Mouse (Mus musculus) ovary, adult 10 weeks (tissue): ENCODE data around the gene Prpf3. TPM values are rescaled to one million over a fixed set of nuclear protein-coding genes. Genes with fewer than 3 reads are reported as not detected.

ENCODE experiments used
- polyA plus RNA-seq: library from polyadenylated mRNA; stranded (reverse); fragments of 350-450 nt; fragmentation: Illumina TruSeq; extraction: RNeasy Lipid Tissue Mini Kit (QIAGEN cat#74804); gene quantifications from one replicate; pipeline ENCODE4 v1.2.3, GENCODE M21; 2014

Gene Prpf3
- polyA plus RNA-seq, result 31.2 TPM

DNA sequence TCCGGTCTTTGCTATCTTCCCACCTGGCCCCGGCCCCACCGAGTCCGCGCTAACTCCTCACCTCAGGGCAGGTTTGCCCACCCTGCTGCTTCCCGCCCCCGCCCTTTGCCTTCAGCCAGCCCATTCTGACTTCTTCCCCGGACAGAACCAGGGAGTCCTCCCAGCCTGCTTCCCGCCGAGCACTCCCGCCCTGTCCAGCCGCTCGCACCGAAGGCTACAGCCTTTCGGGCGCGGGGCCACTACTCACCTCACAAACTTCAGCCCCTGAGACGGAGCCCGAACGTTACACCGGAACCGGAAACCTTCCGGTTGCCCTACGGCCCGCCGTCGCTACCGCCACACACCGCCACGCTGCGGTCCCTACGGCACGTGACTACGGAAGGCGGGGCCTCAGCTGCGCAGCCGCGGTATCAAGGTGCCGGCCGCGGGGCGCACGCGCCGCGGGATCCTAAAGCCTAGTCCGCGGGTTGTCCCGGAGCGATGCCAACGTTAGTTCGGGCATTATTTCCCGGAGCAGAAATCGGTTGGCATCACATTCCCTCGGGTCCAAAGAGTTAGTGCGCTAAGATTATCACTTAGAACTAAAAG lies at the start of gene Prpf3:
Gene Prpf3, minus strand, starts transcription at position 384 of the 588 bp plus-strand sequence.

DNA sequence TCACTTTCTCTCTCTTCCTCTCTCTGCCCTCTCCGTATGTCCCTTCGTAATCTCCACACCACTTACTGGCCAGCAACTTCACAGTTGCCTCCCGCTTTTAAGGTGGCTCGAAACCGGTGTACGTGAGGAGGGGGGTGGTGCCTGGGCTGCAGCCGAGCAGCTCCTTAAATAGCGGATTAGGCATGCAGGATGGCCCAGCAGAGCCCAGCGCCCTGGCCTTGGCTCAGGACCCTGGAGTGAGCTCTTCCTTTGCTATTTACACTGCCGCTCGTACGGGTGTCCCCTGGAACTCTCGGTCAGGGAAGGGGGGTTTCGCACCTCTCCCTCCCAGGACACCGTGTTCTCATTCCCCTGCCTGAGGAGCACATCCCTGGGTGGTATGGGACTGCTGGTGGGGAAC lies 48.9 kb upstream of the Prpf3 start, which contains the start of gene Car14:
Gene Car14, minus strand, starts transcription at position 124 of the 400 bp plus-strand sequence.

DNA sequence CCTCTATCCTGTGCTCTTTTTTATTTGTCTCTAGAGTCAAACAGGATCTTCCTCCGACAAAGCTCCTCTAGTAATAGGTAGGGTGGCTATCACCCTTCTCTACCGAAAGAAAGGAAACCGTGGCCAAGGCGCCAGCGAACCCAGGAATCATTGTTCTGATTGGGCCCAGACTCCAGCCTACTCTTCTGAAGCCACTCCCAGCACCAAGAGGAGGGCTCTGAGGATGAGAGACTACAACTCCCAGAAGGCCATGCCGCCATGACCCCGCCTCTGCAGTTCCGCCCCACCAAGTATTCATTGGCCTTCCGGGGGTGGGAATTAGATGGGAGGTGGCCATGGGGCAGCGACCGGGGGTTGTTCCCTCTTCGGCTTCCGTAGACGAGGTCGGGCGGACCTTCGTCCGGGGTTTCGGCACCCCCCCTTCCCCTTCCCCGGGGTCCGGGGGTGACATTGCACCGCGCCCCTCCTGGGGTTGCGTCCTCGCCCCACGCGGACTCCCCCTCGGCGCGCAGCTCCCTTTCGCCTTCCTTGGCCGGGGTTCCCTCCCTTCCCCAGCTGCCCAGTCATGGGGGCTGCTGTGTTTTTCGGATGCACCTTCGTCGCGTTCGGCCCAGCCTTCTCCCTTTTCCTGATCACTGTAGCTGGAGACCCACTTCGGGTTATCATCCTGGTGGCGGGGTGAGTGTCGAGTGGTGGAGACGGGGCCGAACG lies 38.1 kb upstream of the Prpf3 start, which contains the start of gene Aph1a:
Gene Aph1a, plus strand, starts transcription at position 364 of the 711 bp plus-strand sequence.

DNA sequence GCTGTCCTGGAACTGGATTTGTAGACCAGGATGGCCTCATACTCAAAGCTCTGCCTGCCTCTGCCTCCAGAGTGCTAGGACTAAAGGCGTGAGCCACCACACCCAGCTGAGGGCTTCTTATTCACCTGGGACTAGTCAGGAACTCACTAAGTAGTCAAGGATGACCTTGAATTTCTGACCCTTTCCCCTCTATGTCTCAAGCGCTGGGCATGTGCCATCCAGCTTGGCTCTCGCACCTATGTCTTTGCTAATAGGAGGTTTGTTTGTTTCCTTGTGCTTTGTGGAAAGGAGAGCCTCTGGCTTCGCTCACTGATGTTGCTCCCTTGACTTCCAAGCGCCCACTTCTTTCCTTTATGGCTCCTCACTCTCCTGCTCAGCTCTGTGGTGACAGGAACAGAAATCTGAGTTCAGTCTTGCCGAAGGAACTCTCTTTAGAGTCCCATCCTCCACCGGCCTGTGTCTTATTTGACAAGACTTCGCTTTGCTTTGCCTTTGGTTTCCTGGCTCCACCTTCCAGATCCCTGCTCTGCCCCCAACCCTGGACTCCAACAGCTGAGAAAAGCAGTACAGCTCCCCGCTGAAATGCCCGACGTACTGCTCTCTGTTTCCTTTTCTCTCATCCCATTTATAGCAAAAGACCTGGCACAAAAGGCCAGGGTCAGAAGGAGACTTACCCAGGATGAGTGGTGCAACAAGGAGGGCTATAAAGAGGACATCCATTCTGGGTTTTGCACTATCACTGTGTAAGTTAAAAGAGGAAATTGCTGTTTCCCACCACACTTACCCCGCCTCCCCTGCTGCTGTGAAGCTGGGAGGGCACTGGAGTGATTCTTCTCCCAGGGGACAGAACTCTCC lies 35.8 kb upstream of the Prpf3 start, which contains the start of gene BC028528:
Gene BC028528, minus strand, starts transcription at position 795 of the 855 bp plus-strand sequence.

DNA sequence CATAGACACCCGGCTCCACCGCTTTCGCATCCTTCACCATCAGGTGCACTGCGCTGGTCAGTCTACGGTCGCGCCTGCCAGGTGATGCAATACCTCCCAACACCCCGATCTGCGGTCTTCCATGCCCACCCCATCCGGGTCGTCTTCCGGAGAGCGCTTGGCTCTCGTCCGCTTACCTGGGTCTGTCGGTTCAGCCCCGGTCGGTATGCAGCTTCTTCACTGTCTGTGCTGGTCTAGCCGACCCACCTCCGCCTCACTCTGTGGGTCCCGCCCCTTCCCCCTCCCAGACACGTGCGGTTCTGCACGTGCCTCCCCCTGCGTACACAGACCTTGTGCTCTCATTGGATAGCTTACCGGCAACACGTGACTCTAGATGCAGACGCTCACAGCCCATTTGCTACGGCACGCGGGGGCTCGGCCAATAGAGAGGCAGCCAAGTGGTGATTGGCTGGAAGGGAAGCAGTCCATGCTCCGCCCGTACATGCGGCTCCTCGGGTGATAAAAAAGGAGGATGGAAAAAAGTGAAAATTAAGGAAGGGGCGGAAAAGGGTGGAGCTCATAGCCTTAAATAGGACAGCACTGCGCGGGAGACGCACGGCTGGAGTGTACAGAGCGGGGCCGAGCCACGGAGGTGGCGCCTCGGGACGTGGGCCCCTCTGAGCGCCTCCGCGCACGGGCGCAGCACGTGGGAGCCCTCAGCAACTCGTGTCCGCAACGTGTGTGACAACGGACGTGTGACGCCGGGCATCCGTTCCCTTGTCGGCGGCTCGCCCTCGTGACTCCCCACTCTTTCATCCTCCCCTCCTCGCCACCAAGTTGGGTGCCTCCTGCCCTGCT lies 26.5 kb upstream of the Prpf3 start, which contains the start of gene Ciart:
Gene Ciart, minus strand, starts transcription at position 273 of the 837 bp plus-strand sequence.

DNA sequence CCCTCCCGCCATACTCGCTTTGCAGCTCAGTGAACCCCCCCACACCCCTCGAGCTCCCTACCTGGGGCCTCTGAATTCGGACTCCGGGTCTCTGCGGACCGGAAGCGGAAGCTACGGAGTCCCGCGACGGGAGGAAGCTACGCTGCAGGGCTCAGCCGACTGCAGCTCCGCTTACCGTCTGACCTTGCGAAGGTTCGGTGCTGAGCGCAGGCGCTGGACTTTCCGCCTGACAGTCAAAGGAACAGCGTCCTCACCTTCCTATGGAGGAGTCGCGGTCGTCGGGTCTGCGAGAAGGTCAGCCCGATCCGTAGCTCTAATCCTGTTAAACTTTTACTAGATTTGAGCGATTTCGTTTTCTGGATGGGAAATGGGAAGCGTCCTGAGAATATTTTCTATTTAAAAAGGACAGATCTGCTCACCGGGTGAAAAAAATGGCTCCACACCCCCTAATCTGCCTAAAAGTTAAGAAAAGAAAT lies 15.7 kb upstream of the Prpf3 start, which contains the start of gene Mrps21:
Gene Mrps21, minus strand, starts transcription at position 128 of the 476 bp plus-strand sequence.

DNA sequence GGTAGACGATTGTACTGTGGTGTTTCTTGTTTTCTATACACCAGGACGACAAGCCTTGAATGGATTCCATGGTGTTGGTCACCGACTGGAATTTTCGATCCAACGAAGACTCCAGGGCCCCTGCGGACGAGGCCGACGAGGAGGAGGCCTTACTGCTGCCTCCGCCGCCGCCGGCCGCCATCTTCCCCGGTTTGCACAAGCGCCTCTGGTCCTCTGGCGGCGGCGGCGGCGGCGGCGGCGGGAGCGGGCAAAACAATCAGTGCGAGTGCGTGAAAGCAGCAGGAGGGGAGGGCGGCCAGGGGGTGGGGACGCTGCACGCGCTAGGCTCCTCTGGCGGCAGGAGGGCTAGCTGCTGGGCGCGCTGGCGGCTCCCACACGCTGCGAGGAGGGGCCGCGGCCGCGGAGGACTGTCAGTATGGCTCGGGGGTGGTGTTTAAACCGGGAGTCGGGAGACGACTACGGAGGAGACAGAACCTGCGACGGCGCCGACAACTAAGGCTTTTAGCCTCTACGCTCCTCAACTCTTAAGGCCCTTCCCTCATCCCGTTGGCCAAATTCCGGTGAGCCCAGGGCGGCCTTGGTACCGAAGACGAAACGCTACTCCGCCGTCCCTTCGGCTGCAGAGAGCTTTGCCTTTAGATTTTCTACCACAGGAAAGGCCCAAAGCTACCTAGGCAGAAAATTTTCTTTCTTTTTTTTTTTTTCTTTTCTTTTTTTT lies 37.0 kb downstream of the Prpf3 start, which contains the start of gene Rprd2:
Gene Rprd2, minus strand, starts transcription at position 293 of the 718 bp plus-strand sequence.

Other genes starting within 250 kb of the Prpf3 start
- 38.7 TPM for gene Ensa, start 230.9 kb downstream of the Prpf3 start, polyA plus RNA-seq
- gene Mcl1, start 197.1 kb downstream of the Prpf3 start, polyA plus RNA-seq, result 288 TPM
- gene Adamtsl4, start 168.0 kb downstream of the Prpf3 start, polyA plus RNA-seq, result 0.51 TPM
- gene Ecm1, start 116.3 kb downstream of the Prpf3 start, polyA plus RNA-seq, result 5.2 TPM
- 10.5 TPM for gene Tars2, start 95.7 kb downstream of the Prpf3 start, polyA plus RNA-seq
- 90.5 TPM for gene Rprd2, start 37.0 kb downstream of the Prpf3 start, polyA plus RNA-seq
- gene Mrps21, start 15.6 kb upstream of the Prpf3 start, polyA plus RNA-seq, result 10.7 TPM
- 2.7 TPM for gene Ciart, start 26.4 kb upstream of the Prpf3 start, polyA plus RNA-seq
- 70.0 TPM for gene BC028528, start 36.1 kb upstream of the Prpf3 start, polyA plus RNA-seq
- gene Aph1a, start 38.1 kb upstream of the Prpf3 start, polyA plus RNA-seq, result 29.7 TPM
- gene Car14, start 48.8 kb upstream of the Prpf3 start, polyA plus RNA-seq, result 157 TPM
- 276 TPM for gene Anp32e, start 73.4 kb upstream of the Prpf3 start, polyA plus RNA-seq
- 12.5 TPM for gene Plekho1, start 140.1 kb upstream of the Prpf3 start, polyA plus RNA-seq
- 51.8 TPM for gene Vps45, start 202.6 kb upstream of the Prpf3 start, polyA plus RNA-seq
- gene Otud7b, start 248.6 kb upstream of the Prpf3 start, polyA plus RNA-seq, result 30.3 TPM